Mouse (Mus musculus) embryo, embryonic 11 days (tissue): ENCODE data around the gene Pex26.
A peak's percentile ranks its signal among the peaks of the same experiment; 100 is the strongest.

Source experiments
- DNase-seq: peaks from one replicate; pipeline ENCODE4 v3.0.0-alpha.2; 2015

Gene Pex26

DNA sequence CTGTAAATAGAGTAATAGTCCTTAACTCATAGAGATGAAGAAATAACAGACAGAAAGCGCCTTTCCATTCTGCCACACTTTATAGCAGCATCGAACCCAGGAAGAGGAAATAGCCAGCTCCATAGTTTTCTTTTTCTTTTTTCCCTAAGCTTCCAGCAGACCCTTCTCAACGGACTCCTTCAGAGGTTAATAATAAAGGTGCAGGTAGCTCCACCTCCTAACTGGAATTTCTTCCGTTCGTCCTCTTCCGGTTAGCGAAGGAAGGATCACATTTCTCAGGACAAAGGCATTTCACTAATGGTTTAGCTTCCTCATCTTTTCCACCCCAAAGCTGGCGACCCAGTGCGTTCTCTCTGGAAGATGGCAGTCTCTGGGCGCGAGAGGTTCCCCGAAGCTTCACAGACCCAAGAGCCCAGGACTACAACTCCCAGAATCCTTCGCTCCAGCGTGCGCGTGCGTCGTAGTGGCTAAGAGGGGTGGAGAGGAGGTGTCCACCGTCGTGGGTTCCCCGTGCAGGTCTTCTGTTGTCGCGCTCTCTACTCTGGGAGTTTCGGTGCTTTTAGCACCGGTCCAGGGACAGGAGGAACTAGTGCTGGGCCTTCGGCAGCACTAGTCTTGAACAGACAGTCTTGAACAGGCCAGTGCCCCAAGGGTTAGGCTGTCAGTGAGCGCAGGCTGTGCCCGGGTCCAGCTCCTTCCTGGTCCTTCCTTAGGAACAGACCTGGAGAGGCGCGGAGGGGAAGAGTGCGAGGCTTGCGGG lies at the start of gene Pex26:
TSS of gene Pex26 (plus strand) at position 254 of the 760 bp plus-strand sequence.
- peak; percentile 94 for DNase-seq

DNA sequence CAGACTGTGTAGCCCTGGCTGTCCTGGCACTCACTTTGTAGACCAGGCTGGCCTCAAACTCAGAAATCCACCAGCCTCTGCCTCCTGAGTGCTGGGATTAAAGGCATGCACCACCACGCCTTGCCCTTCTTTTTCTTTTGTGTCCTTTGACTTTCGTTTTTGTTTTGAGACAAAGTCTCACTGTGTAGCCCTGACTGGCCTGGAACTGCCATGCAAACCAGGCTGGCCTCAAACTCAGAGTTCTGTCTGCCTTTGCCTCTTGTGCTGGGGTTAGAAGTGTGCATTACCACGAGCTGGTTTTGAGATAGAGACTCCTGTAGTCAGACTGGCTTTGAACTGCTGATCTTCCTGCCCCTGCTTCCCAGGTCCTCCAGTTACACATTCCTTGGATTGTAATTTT lies 49.2 kb upstream of the Pex26 start:
- no peak for DNase-seq

DNA sequence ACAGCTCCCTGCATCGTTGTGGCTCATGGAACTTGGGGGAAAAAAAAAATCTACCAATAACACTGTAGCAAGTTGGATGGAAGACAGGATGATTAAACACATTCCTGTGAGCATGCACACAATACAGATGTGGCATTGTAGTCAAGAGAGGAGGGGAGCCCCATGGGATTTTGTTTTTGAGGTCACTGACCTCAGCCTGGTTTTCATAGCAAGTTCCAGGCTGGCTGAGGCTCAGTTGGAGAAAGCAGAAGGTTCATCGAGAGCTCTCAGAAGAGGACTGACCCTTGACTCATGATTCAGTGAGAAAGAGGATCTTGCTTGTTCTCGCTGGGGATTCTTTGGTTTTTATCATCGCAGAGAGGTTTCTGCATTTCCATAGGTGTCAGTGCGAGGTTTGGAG lies 48.6 kb upstream of the Pex26 start:
- DNase-seq = no peak

DNA sequence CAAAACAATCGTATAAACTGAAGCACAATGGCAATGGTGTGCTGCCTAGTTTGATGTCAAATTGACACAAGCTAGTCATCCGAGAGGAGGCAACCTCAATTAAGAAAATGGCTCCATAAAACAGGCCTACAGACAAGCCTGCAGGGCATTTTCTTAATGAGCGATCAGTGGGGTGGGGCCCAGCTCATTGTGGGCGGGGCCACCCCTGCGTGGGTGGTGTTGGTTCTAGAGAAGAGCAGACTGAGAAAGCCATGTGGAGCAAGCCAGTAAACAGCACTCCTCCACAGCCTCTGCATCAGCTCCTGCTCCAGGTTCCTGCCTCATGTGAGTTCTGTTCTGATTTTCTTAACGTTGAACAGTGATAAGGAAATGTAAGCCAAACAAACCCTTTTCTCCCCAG lies 46.2 kb upstream of the Pex26 start:
- DNase-seq = no peak

DNA sequence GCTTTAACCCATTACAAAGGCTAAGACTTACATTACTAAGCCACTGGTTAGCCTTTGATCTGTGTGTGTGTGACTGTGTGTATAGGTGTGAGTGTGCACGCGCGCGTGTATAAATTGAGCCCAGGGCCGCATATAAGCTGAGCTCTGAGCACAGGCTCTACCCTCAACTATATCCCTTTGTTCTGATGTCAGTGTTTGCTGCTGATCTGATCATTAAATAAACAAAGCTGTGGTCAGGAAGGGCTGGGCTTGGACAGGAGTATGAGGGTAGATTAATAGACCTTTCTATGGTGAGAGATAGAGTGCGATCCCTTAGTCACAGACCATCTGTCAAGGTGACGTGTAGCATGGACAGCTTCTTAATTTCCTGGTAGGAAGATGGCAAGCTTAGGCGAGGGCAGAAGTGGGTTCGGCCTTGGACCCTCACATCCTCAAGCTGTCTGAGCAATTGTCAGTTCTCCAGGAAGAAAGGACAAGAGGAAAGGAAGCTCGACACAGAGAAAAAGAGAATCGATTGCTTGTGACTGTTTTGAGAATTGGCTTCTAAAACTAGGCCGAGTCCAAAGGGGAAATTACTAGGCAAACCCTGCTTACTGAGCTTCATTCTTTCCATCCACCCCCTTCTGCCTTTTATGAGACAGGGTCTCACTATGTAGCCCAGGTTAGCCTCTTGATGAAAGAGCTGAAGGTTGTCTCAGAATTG lies 45.0 kb upstream of the Pex26 start:
- no peak for DNase-seq

DNA sequence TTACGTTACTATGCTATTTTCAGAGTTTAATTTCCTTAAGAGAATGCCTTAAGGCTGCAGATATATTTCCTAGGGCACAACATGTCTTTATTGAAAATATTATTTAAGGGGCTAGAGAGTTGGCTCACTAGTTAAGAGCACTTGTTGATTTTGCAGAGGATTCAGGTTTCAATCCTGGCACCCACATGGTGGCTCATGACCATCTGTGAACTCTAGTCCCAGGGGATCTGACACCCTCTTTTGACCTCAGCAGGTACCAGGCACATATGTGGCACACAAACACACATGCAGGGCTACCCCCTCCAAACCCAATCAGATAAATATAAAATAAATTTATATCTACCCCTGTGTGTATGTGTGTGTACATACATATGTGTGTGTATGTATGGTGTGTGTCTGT lies 44.2 kb upstream of the Pex26 start:
- no peak for DNase-seq

DNA sequence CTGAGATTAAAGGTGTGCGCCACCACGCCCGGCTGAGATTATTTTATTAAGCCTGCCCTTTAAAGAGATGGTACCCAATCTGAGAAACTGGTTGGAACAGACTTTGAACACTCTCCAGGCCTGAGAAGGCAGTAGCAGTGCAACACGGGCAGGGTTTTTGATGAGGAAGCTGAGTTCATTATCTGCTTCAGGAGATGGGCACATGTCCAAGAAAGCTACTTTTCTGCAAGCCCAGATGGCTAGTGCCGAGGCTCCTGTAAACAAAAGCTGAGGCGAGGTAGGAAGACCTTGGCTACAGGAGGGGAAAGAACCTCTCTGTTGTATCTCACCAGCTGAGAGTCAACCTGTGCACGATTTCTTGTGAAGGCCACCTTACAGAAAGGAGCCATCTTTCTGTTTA lies 41.2 kb upstream of the Pex26 start:
- no peak for DNase-seq

DNA sequence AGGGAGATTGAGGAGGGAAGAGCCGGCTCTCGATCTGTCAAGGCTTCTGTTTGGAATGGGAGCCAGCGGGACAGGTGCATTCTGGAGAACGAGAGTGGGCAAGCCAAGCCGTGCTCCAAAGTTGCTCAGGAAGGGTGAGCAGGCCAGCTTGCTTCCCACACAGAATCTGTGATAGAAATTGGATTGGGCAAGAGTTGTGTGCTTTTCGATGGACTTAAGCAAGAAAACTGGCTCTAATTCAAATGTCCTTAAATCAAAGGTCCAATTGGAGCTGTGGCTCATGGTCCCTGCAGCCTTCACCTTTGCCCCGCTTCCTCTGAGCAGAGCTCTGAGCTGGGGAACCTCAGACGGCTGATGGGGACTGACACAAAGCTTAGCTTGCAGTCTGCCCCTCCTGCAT lies 40.0 kb upstream of the Pex26 start:
- DNase-seq = no peak

DNA sequence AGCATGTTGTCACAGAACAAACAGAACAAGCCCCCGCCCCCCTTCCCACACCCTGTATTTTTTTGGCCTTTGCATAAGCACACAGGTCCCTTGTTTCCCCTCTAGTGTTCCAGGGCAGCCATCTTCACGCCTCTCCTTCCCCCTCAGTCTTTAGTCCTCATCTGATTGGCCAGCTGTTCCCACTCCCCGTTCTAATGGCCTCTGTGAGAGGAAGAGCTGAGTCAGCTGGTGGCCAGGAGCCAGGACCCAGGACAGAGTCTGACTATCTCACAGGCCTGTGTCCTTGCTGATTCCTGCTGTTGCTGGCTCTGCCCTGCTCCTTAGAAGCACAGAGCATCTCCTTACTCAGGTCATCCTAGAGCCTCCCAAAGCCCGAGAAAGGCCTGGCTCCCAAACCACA lies 39.4 kb upstream of the Pex26 start:
- DNase-seq = peak; percentile 22

DNA sequence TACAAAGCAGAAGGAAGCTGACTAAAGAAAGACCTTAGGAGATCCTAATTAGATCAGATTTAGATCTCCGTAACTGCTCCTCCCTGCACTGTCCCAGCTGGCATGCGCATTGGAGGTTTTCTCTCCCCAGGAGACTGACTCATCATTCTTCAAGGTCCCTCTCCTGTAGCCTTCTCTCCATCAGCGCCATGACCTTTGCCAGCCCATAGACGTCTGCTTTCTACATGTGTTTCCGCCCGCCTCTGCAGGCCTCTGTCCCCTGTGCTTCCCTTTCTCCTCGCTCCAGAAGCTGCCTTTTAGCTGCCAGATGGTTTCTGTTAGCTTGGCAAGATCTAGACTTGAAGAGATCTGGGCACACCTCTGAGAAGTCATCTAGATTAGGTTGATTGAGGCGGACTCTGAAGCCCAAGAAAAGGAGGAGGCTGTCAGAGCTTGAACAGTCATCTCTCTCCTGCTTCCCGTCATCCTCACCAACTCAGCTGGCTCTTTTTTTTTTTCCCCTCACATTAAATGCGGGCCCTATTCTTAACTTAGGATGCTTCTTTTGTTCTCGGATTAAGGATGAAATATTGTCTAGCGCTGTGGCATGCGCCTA lies 38.4 kb upstream of the Pex26 start:
- DNase-seq = peak; percentile 59

DNA sequence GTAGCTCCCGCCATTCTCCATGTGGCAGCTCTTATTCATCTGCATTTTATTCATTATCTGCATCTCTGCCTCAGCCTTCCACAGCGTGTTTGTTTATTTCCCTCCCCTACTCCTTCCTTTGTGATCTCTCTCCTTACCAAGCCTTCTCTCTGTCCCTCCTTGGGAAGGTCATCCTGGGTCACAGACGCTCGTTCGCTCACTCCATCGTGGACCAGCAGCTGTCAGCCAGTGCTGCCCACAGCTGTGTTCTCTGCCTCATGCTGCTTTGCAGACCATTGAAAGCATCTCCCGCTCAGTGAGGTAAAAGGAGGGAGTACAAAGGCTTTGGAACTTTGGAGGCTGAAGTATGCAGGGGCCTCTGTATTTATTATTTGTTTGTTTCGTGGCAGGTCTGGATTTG lies 37.6 kb upstream of the Pex26 start:
- DNase-seq = peak; percentile 61

DNA sequence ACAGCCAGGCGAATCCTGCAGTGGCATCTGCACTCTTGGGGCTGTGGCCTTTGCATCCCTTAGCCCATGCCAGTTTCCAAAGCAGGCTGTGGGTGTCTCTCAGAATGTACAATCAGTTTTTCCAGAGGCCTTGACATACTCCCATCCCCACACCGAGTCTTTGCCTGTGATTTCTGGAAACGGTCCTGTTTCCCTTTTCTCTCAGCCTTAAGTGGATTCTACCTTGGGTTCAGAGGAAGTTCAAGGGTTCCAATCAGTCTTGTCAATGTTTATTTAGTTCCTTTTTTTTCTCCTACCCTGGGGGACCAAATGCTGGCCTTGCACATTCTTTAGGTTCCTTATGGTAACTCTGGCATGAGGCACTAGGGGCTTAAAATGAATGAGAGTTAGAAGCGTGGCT lies 36.7 kb upstream of the Pex26 start:
- DNase-seq = peak; percentile 62

DNA sequence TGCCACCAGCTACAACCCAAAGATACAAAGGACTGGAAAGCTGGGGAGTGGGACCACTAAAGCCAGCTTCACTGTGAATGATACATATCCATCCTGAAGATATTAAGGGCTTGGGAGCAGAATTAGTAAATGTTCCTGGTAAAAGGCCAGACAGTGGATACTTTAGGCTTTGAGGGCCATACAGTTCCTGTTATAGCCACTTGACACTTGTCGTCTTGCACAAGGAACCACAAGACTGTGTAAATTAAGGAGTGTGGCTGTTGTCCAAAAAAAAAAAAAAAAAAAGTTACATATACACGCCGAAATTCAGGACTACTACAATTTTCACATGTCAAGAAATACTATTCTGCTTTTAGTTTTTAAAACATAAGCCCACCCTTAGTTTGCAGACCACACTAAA lies 35.1 kb upstream of the Pex26 start:
- no peak for DNase-seq

DNA sequence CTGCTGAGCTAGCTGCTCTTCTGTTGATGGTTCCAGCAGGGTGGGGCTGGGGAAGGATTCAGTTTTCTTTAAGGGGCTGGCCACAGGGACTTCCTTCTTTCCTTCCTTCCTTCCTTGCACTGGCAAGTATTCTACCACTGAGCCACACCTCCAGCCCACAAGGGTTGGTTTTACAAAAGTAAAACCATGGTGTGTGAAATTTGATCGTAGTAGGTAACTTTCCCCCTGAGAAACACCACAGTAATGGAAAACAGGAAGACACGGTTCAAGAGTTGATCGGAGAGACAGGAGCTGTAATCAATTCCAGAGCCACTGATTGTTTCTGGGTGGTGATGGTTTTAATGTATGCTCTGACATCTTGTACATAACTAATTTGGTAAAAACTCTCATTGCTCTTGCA lies 34.0 kb upstream of the Pex26 start:
- peak; percentile 37 for DNase-seq

DNA sequence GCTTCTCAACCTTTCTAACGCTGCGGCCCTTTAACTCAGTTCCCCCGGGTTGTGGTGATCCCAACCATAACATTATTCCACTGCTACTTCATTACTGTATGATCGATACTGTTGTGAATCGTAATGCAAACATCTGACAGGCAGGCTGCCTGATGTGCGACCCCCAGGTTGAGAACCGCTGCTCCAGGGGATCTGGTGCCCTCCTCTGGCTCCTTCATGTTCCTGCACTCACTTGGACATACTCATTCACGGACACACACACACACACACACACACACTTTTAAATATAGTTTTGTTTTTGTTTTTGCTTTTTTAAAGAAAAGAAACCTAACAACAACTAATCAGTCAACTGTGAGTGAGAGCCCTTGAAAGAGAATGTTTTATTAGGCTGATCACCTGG lies 33.3 kb upstream of the Pex26 start:
- DNase-seq = no peak

DNA sequence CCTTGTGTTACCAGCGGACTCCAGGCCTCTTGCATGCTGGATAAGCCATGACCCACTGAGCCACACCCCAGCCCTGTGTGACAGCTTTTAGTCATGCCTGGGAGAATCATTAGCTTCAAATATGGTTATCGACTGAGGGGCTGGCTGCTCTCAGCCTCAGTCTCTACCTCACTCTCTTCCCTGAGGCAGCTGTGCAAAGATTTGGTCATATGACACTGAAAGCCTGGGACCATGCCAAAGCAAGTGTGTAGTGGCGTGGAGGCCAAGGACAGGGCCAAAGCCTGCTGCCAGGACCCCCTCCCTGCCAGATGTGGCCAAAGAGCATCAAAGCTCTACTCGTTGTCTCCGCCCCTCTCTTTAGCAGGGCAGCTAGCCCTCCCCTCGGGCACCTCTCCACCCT lies 31.7 kb upstream of the Pex26 start:
- no peak for DNase-seq

DNA sequence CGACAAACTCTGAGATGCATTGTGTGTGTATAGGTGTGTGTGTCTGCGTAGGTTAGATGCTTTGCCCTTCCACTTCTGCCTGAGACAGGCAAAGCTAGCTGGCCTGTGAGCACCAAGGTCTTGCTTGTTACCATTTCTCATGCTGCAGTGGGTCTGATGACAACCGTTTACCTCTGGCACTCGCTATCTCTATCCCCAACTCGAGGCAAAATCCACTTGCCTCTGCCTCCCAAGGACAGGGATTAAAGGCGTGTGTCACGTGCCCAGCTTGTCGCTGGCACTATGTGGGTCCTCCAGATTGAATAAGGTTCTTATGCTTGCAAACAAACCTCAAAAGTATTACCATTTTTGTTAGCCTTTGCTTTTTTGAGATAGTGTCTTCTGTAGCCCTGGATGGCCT lies 30.3 kb upstream of the Pex26 start:
- DNase-seq = no peak

DNA sequence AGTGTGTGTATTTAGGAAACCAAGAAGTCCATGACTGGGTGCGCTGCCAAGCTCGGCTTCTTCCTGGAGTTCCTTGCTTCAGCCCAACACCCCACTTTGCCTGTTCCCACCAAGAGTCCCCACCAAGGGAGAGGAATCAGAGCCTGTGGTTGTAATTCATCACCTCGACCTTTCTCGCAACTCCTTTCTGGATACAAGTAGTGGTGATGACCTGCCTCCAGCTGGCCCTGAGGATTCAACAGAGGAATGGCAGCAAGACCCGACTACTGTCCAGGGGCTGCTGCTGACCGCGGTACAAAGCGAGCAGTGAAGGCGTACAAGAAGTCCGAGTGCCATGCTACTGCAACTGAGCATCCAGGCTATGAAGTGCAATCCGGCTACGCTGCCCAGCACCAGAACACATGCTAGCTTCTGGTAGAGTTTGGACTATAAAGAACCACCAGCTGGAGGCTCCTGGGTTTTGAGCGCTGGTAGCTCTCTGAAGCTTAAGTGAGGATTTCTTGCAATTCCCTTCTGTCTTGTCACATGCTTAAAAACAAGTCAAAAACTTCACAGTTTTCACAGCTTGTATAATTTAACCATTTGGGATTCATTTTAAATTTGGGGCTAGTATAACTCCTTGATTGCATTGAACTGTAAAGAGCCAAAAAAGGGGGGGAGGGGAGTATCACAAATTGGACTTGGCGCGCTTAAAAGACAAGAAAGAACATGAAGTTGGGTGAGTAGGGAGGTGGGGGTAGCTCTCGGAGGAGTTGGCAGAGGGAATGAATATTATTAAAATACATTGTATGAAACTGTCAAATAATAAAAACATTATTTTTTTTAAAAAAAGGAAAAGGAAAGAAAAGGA lies 28.8 kb upstream of the Pex26 start:
- DNase-seq = no peak

DNA sequence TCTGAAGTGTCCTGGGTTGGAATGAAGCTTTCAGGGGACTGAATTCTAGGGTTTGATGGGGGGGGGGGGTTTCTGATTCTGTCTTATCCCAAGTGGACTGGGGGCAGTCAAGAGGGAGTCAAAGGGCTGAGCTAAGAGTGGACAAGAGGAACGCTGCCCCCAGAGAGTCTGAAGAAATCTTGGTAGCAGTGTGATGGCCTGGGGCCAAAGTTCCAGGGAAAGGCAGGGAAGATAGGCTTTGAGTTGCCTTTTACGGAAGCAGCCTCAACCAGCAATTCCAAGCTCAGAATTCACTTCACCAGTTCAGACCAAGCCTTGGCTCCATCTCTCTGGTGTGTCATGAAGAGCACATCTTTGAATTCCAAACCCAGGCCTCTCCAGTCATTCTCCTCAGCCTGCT lies 27.4 kb upstream of the Pex26 start:
- DNase-seq = no peak

DNA sequence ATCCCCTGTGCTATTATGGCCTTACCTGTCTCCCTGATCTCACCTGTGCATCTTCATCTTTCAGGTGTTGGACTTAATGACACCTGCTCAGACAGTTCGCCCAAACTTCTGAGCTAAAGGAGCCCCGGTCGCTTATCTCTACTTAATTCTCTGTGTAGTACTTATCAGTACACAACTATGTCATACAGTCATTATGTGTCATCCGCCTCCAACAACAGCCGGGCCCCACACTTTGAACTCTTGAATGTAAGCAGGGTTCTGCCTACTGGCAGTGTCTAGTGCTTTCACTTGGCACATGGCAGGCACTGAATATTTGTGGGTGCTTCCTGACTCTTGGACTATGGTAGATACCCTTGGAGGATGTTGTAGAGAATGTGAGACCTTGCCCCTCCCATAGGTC lies 23.9 kb upstream of the Pex26 start:
- no peak for DNase-seq

DNA sequence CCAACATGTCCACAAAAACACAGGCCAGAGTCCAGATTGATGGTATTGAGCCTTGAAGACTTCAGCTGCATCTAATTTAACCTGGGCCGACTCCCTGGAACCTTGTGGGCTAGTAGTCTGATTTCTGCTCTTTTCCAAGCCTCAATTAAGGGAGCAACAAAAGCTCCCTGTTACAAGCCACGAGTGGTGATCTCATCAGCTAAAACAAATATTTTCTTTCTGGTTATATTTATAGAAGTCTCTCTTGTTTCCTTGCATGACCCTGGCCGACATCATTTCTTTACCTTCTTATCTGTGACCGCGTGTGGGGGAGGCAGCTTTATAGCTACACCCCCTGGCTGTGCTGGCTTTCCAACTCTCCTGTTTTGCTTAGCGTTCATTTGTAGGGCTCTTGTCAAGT lies 23.3 kb upstream of the Pex26 start:
- DNase-seq = no peak

DNA sequence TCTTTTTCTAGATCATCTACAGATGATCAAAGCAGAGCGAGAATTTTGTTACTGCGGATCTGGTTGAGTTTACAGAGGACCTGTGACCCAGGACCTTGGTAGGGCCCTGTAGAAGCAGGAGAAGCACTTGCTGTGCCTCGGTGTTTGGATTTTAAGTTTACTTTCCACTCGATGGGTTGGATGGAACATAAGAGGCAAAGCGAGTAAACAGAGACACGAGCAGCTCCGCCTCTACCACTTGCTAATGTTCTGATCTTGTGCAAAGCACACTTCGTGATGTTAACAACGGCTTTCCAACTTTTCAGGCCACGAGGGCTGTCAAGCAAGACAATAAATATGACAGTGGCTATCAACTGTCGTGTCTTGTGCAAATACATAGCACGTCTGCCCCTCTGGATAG lies 20.9 kb upstream of the Pex26 start:
- no peak for DNase-seq

DNA sequence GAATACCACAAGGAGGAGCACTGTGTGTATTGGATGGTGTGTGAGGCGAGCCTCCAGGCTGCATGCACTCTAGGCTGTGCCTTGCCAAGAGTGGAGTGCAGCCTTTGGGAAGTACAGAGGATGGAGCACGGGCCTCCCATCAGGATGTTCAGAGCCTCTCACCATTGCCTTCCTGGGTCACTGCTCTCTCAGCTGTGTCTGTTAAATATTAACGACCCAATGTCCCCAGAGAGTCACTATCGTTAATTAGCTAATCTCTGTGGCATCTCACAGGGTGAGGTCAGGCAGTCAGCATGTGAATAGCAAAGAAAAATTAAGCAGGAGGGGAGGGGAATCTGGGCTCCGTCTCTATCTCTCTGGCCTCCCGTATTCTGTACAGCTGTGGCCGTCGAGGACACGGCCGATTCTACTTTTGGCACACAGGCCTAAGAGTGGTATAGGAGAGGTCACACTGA lies 17.3 kb upstream of the Pex26 start:
- peak; percentile 40 for DNase-seq
